Mouse (Mus musculus) testis, adult 2 months (tissue): ENCODE data around the gene Hba-x.

ENCODE experiments used
- CTCF ChIP-seq: fragments of 200-500 bp; IDR thresholded peaks from 2 replicates; pipeline ENCODE4 v1.5.1; 2012; ENCODE audit warnings: low read depth, mild to moderate bottlenecking, inconsistent platforms, low read length, moderate library complexity; ENCODE audit not compliant: control insufficient read depth, insufficient read depth, insufficient replicate concordance
- POLR2A ChIP-seq: fragments of 200-500 bp; IDR thresholded peaks from 2 replicates; pipeline ENCODE4 v1.6.1; 2012; ENCODE audit warnings: low read depth, mild to moderate bottlenecking, inconsistent platforms, low read length, moderate library complexity; ENCODE audit not compliant: control insufficient read depth

DNA sequence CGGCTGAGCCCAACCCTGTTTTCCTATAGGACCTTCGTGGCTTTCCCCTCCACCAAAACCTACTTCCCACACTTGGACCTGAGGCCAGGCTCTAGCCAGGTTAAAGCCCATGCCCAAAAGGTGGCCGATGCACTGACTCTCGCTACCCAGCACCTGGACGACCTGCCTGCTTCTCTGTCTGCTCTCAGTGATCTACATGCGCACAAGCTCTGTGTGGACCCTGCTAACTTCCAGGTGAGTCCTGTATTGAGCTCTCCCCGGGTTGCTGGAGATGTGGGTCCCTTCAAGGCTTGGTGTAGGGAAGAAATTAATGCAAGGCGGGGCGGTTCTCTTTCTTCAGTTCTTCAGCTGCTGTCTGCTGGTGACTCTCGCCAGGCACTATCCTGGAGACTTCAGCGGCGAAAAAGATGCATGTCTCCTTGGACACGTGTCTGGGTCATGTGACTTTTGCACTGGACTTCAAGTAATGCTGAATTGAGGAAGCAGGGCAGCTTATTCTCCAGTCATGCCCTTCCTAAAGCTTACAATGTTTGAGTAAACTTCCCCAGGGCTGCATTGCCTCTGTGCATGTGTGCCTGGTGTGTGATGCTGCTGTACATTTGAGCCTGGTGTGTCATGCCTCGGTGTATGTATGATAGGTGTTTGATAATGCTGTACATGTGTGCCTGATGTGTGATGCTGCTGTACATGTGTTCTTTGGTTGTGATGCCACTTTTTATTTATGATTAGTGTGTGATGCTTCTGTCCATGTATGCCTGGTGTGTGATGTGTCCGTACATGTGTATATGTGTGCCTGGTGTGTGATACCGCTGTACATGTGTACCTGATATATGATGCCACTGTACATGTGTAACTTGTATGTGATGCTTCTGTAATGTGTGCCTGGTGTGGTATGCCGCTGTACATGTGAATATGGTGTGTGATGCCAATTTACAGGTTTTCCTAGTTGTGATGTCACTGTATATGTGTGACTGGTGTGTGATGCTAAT is 24.4 kb downstream of the Hba-x start:
- TF ChIP-seq POLR2A (no peak), CTCF (no peak)
